Mouse (Mus musculus) liver, embryonic 11.5 days (tissue): Measurements from ENCODE around the gene Gm28048. TPM values are rescaled to one million over a fixed set of nuclear protein-coding genes. Genes with fewer than 3 reads are reported as not detected.

ENCODE experiments used
- ATAC-seq: fragments of 200-750 bp; cut with Nextera tagmentation; replicated peaks from 2 replicates; pipeline ENCODE4 v1.8.0; 2017; ENCODE audit warnings: moderate number of reproducible peaks, mild to moderate bottlenecking, moderate TSS enrichment, moderate library complexity; ENCODE audit not compliant: low FRiP score
- DNase-seq: peaks from one replicate; pipeline ENCODE4 v3.0.0-alpha.2; 2017; ENCODE audit warnings: low spot score
- H3K27ac ChIP-seq: fragments of 300-500 bp; sonication (generic); 2 replicates; pipeline ENCODE4 v1.5.1; 2014; ENCODE audit warnings: mild to moderate bottlenecking, low read depth, low read length, control low read depth
- H3K27me3 ChIP-seq: fragments of 300-500 bp; sonication (generic); replicated peaks from 2 replicates; pipeline ENCODE4 v1.6.1; 2014; ENCODE audit warnings: low read length, mixed read lengths; ENCODE audit not compliant: control insufficient read depth, insufficient read depth
- H3K36me3 ChIP-seq: fragments of 300-500 bp; sonication (generic); 2 replicates; pipeline ENCODE4 v1.6.1; 2014; ENCODE audit warnings: mild to moderate bottlenecking, low read length, moderate library complexity, mixed read lengths; ENCODE audit not compliant: control insufficient read depth, insufficient read depth
- H3K4me1 ChIP-seq: fragments of 300-500 bp; sonication (generic); replicated peaks from 2 replicates; pipeline ENCODE4 v1.6.1; 2014; ENCODE audit warnings: low read length, mixed read lengths; ENCODE audit not compliant: control insufficient read depth, insufficient read depth
- H3K4me2 ChIP-seq: fragments of 300-500 bp; sonication (generic); 2 replicates; pipeline ENCODE4 v1.6.1; 2014; ENCODE audit warnings: mild to moderate bottlenecking, control low read depth, moderate library complexity
- H3K4me3 ChIP-seq: fragments of 300-500 bp; sonication (generic); 2 replicates; pipeline ENCODE4 v1.5.1; 2014; ENCODE audit warnings: low read depth, low read length, control low read depth
- H3K9ac ChIP-seq: fragments of 300-500 bp; sonication (generic); 2 replicates; pipeline ENCODE4 v1.6.1; 2014; ENCODE audit warnings: low read depth, low read length, control low read depth
- H3K9me3 ChIP-seq: fragments of 300-500 bp; sonication (generic); 2 replicates; pipeline ENCODE4 v1.6.1; 2016; ENCODE audit warnings: low read length, inconsistent platforms, mixed read lengths; ENCODE audit not compliant: control insufficient read depth
- WGBS: fragments of 180-500 bp; shearing (Covaris S2); extraction: QIAGEN DNeasy Blood & Tissue Kit; methylation state at CpG from one replicate; pipeline ENCODE4 v1.1.7; 2014; 5-methylcytosine and 5-hydroxymethylcytosine counted together
- polyA plus RNA-seq: library from polyadenylated mRNA; unstranded; fragments of >200 nt; fragmentation: Nextera tagmentation; extraction: Ambion mirVana; gene quantifications from 2 replicates; pipeline ENCODE4 v1.2.1, GENCODE M21; 2014

Gm28048 gene
- polyA plus RNA-seq, 1 experiment from 2014 or later, result 20.0 TPM

- ATAC-seq (no peak), DNase-seq (no peak)
- H3K27ac ChIP-seq, result no peak overlapping the region
- no peak overlapping the region for H3K9ac ChIP-seq
- no peaks in the 10 kb centered on the region for H3K9me3 ChIP-seq
- 80% methylated on average over 4 of the region's 4 CpGs for WGBS
- no peak overlapping the region for H3K4me3 ChIP-seq
- no peaks in the 10 kb centered on the region for H3K27me3 ChIP-seq
- H3K4me2 ChIP-seq, result no peak overlapping the region
- no peaks in the 10 kb centered on the region for H3K36me3 ChIP-seq
- H3K4me1 ChIP-seq, result no peaks in the 10 kb centered on the region
These were observed 31.8 kb upstream of the Gm28048 start for GRCm38 (mm10) chr11:23013580-23014294.

DNA sequence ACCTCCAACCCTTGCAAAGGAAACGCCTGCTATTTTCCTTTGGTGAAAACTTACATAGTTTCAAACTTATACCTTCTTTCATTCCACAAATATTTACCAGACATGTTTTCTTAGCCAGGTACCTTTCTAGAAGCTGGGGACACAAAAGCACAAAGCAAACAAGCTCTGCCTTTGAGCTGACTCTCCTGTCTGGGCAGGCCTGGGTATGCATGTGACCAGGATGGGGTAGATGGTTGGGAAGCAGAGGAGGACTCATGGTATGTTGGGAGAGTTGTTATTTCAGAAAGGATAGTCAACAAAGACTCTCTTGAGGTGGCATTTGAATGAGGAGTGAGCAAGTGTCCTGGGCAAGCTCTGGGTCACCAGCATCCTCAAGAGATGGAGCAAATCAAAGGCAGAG is 31.2 kb upstream of the Gm28048 start:
- no peak for DNase-seq
- no peaks in the 10 kb centered on the region for H3K9me3 ChIP-seq
- ATAC-seq, result no peak
- H3K4me2 ChIP-seq, result no peak overlapping the region
- H3K9ac ChIP-seq, result no peak overlapping the region
- H3K27ac ChIP-seq, result no peak overlapping the region
- H3K4me3 ChIP-seq, result no peak overlapping the region
- H3K36me3 ChIP-seq, result no peaks in the 10 kb centered on the region
- no peaks in the 10 kb centered on the region for H3K4me1 ChIP-seq
- WGBS, result 80% methylated on average over 1 of the region's 1 CpGs
- no peaks in the 10 kb centered on the region for H3K27me3 ChIP-seq

- Histone ChIP-seq H3K4me2 (peak overlapping the region; percentile 86), H3K4me3 (peak overlapping the region; percentile 60), H3K27ac (no peak overlapping the region; the same call in 1 of the 2 replicates), H3K4me1 (peaks cover 4% of the 10 kb centered on the region), H3K9me3 (no peaks in the 10 kb centered on the region), H3K9ac (peak overlapping the region; percentile 78), H3K27me3 (no peaks in the 10 kb centered on the region), H3K36me3 (peaks cover 6% of the 10 kb centered on the region)
- 37% methylated on average over 4 of the region's 4 CpGs for WGBS
- ATAC-seq (no peak), DNase-seq (no peak)
These were observed 26.9 kb upstream of the Gm28048 start for GRCm38 (mm10) chr11:23008824-23009200.

DNA sequence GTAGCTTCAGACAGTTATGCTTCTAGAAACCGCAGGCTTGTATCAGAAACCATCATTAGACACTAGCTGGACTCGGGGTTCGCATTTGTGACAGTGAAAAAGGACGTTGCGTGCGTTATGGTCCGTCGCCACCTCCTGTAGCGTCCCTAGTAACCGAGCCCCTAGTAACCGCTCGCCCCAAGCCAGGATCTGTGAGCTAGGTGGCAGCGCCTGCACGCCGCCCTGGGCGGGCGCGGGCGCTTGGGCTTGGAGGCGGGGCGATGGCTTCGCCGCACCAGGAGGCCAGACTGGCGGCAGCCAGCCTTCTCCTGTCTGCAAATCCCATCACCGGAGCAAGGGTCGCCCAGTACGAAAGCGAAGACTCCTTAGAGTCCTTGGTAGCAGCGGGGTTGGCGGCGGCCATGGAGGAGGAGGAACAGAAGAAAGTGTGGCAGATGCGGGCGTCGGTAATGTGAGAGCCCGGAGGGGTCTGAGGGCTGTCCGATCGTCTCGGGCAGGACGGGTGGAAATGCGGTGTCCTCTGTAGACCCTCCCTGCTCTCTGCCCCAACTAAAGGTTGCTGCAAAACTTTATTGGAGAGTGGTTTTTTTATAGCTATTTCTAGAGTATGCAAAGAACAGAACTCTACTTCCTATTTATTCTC is 26.4 kb upstream of the Gm28048 start:
- H3K9me3 ChIP-seq, result no peaks in the 10 kb centered on the region
- H3K4me3 ChIP-seq, result peak overlapping the region; percentile 60
- ATAC-seq, result peak; percentile 90
- H3K27ac ChIP-seq, result peak overlapping the region; percentile 89
- peaks cover 11% of the 10 kb centered on the region for H3K36me3 ChIP-seq
- peak; percentile 83 for DNase-seq
- peak overlapping the region; percentile 78 for H3K9ac ChIP-seq
- under 1% methylated on average over 40 of the region's 40 CpGs for WGBS
- H3K27me3 ChIP-seq, result no peaks in the 10 kb centered on the region
- peaks cover 4% of the 10 kb centered on the region for H3K4me1 ChIP-seq
- peak overlapping the region; percentile 86 for H3K4me2 ChIP-seq

GRCm38 (mm10) chr11:23007481-23008180 is 25.7 kb upstream of the Gm28048 start, which contains the start of gene Fam161a:
Gene Fam161a (plus strand): TSS chr11:23007531.
- H3K27me3 ChIP-seq, result no peaks in the 10 kb centered on the region
- peak within 1 kb of the TSS; percentile 60 for H3K4me3 ChIP-seq
- WGBS, result under 1% methylated on average over 22 of the region's 22 CpGs
- H3K9ac ChIP-seq, result peak within 1 kb of the TSS; percentile 78
- ATAC-seq (peak; percentile 91), DNase-seq (peak; percentile 75)
- H3K36me3 ChIP-seq, result peaks cover 11% of the 10 kb centered on the region
- H3K4me2 ChIP-seq, result peak within 1 kb of the TSS; percentile 86
- H3K4me1 ChIP-seq, result peaks cover 4% of the 10 kb centered on the region
- peak within 1 kb of the TSS; percentile 89 for H3K27ac ChIP-seq
- no peaks in the 10 kb centered on the region for H3K9me3 ChIP-seq

GRCm38 (mm10) chr11:23007166-23007480 is 25.2 kb upstream of the Gm28048 start:
- Histone ChIP-seq H3K27me3 (no peaks in the 10 kb centered on the region), H3K4me3 (peak overlapping the region; percentile 60), H3K36me3 (peaks cover 14% of the 10 kb centered on the region), H3K4me1 (peaks cover 4% of the 10 kb centered on the region), H3K9me3 (no peaks in the 10 kb centered on the region), H3K27ac (peak overlapping the region; percentile 89), H3K4me2 (peak overlapping the region; percentile 86), H3K9ac (peak overlapping the region; percentile 60)
- DNase-seq (no peak), ATAC-seq (peak; percentile 44; the same call in 1 of the 2 replicates)
- WGBS, result 6% methylated on average over 6 of the region's 6 CpGs

DNA sequence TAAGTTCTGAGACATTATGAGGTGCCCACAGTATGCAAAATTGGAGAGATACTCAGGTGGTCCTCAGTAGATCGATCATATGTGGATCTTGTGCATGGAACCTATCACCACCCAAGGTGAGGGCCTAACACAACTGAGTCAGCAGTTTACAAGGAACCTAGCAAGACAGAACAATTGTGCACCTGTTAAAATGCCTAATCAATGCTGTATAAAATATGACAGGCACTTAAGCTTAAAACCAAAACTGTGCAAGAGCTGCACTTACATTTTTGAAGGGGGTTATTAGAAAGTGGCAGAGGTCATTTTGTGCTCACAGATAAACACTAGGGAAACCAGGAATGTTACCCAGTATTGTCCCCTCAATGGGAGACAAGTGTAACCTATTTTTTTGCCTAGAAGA is 23.4 kb upstream of the Gm28048 start:
- ATAC-seq (no peak), DNase-seq (no peak)
- Histone ChIP-seq H3K4me3 (no peak overlapping the region), H3K36me3 (peaks cover 25% of the 10 kb centered on the region), H3K9me3 (no peaks in the 10 kb centered on the region), H3K4me1 (peaks cover 4% of the 10 kb centered on the region), H3K27ac (no peak overlapping the region), H3K27me3 (no peaks in the 10 kb centered on the region), H3K4me2 (no peak overlapping the region), H3K9ac (no peak overlapping the region)
- 93% methylated on average over 1 of the region's 1 CpGs for WGBS

DNA sequence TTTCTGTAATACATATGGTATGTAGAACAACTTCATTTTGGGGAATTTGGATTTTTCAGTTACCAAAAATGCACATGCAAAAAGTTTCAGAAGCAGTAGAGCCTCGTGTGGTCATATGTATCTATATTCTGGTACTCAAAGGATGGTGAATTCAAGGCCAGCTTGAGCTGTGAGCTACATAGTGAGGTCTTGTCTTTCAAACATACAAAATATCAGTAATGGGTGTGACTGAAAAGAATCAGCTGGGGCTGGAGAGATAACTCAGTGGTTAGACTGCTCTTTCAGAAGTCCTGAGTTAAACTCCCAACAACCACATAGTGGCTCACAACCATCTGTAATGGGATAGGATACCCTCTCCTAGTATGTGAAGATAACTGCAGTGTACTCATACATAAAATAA is 16.4 kb upstream of the Gm28048 start:
- H3K27ac ChIP-seq, result no peak overlapping the region
- H3K4me3 ChIP-seq, result no peak overlapping the region
- ATAC-seq (peak; percentile 92), DNase-seq (no peak)
- H3K27me3 ChIP-seq, result no peaks in the 10 kb centered on the region
- peaks cover 4% of the 10 kb centered on the region; the same call in 1 of the 2 replicates for H3K4me1 ChIP-seq
- no peaks in the 10 kb centered on the region for H3K9me3 ChIP-seq
- H3K36me3 ChIP-seq, result peaks cover 58% of the 10 kb centered on the region
- no peak overlapping the region for H3K9ac ChIP-seq
- 60% methylated on average over 1 of the region's 1 CpGs for WGBS
- H3K4me2 ChIP-seq, result no peak overlapping the region
